Mouse (Mus musculus) embryonic fibroblast, embryonic 13.5 days (primary cell): Measurements from ENCODE around the gene Clic6.

Experiments used
- CTCF ChIP-seq: IDR thresholded peaks from 2 replicates; pipeline ENCODE4 v1.5.1; 2011; ENCODE audit warnings: mild to moderate bottlenecking, control low read depth, low read length, moderate library complexity, borderline replicate concordance; ENCODE audit not compliant: insufficient read depth
- POLR2A ChIP-seq: IDR thresholded peaks from 2 replicates; pipeline ENCODE4 v1.6.1; 2011; ENCODE audit warnings: low read depth, mild to moderate bottlenecking, control low read depth, low read length, moderate library complexity

- TF ChIP-seq CTCF, result no peak
- no peak for TF ChIP-seq POLR2A
These were observed 85.7 kb downstream of the Clic6 start for GRCm38 (mm10) chr16:92571246-92571645.
